22 mouse cellular contexts compared by ENCODE assay signal in genomic region chr13:116973491-116973890, GRCm38 (mm10). TPM values are rescaled to one million over a fixed set of nuclear protein-coding genes. Genes with fewer than 3 reads are reported as not detected.
DNase-seq lines count a peak whose midpoint lies in the region; ATAC-seq and TF ChIP-seq lines count a peak whose summit lies in the region.
"Had no signal": no experiment of that assay in that cellular context is flagged by ENCODE, and none has a peak within 500 bp of the region (broad histone marks: within the 10 kb centered on the region; RNA-seq: fewer than 3 reads in every experiment).

No protein-coding gene starts in this region.

- DNase-seq in forebrain, postnatal 0 days: no peak
- DNase-seq in midbrain, postnatal 0 days (ENCODE audit: low spot score): peak; percentile 57
- DNase-seq in midbrain, embryonic 11.5 days (ENCODE audit: low spot score, missing footprints): no peak
- DNase-seq in urinary bladder, adult 2 months (ENCODE audit: low spot score): no peak
- DNase-seq in T-cell, adult 2 months (ENCODE audit: low spot score): no peak
- DNase-seq: adrenal gland, postnatal 14 days; cerebellum, adult 18-20 months; cerebellum, postnatal 36 days; kidney, adult 18-20 months; layer of hippocampus, postnatal 36 days; lung, adult 2 months; thymus, postnatal 36 days had no signal

- no peaks in the 10 kb centered on the region for H3K27me3 ChIP-seq in forebrain, postnatal 0 days (ENCODE audit: insufficient read depth, low read length)
- no peaks in the 10 kb centered on the region for H3K27me3 ChIP-seq in forebrain, embryonic 13.5 days
- no peaks in the 10 kb centered on the region for H3K27me3 ChIP-seq in midbrain, postnatal 0 days (ENCODE audit: insufficient read depth, low read length)
- H3K27me3 ChIP-seq in midbrain, embryonic 11.5 days (ENCODE audit: control insufficient read depth, insufficient read depth, low read length): no peaks in the 10 kb centered on the region
- H3K27me3 ChIP-seq in hindbrain, embryonic 16.5 days (replicated peaks; ENCODE audit: control insufficient read depth, insufficient read depth, low read length): no peaks in the 10 kb centered on the region
- no peaks in the 10 kb centered on the region for H3K27me3 ChIP-seq in neural tube, embryonic 15.5 days (replicated peaks)
- H3K27me3 ChIP-seq: liver, embryonic 12.5 days; megakaryocyte, embryonic 14.5 days had no signal

- no peak overlapping the region for H3K27ac ChIP-seq in forebrain, postnatal 0 days (ENCODE audit: low read depth, low read length)
- H3K27ac ChIP-seq in forebrain, embryonic 13.5 days: no peak overlapping the region
- no peak overlapping the region for H3K27ac ChIP-seq in midbrain, postnatal 0 days (ENCODE audit: low read depth, low read length)
- no peak overlapping the region for H3K27ac ChIP-seq in midbrain, embryonic 11.5 days (ENCODE audit: low read depth, low read length)
- no peak overlapping the region; the same call in none of the 2 replicates for H3K27ac ChIP-seq in hindbrain, embryonic 16.5 days (ENCODE audit: low read depth, low read length)
- peak overlapping the region; percentile 54 for H3K27ac ChIP-seq in neural tube, embryonic 15.5 days (replicated peaks)
- H3K27ac ChIP-seq: heart, embryonic 10.5 days; kidney, postnatal 0 days; layer of hippocampus, adult 2 months; liver, embryonic 12.5 days had no signal

- no peak overlapping the region for H3K4me2 ChIP-seq in forebrain, postnatal 0 days (ENCODE audit: low read depth)
- no peak overlapping the region for H3K4me2 ChIP-seq in forebrain, embryonic 13.5 days
- H3K4me2 ChIP-seq in midbrain, postnatal 0 days (ENCODE audit: low read depth, low read length, poor library complexity, severe bottlenecking): no peak overlapping the region
- H3K4me2 ChIP-seq in midbrain, embryonic 11.5 days: no peak overlapping the region
- no peak overlapping the region for H3K4me2 ChIP-seq in hindbrain, embryonic 16.5 days (ENCODE audit: low read length)
- H3K4me2 ChIP-seq in neural tube, embryonic 15.5 days: no peak overlapping the region
- H3K4me2 ChIP-seq: liver, embryonic 12.5 days had no signal

- H3K9me3 ChIP-seq in forebrain, postnatal 0 days (ENCODE audit: low read length): no peaks in the 10 kb centered on the region
- H3K9me3 ChIP-seq in forebrain, embryonic 13.5 days (replicated peaks): no peaks in the 10 kb centered on the region
- H3K9me3 ChIP-seq in midbrain, postnatal 0 days (ENCODE audit: low read length): no peaks in the 10 kb centered on the region
- H3K9me3 ChIP-seq in midbrain, embryonic 11.5 days (ENCODE audit: control insufficient read depth, low read length): no peaks in the 10 kb centered on the region
- H3K9me3 ChIP-seq in hindbrain, embryonic 16.5 days (ENCODE audit: control insufficient read depth, low read length): no peaks in the 10 kb centered on the region
- H3K9me3 ChIP-seq in neural tube, embryonic 15.5 days (replicated peaks): no peaks in the 10 kb centered on the region
- H3K9me3 ChIP-seq: heart, embryonic 10.5 days; liver, embryonic 12.5 days; megakaryocyte, embryonic 14.5 days had no signal

- no peak overlapping the region for H3K4me3 ChIP-seq in forebrain, postnatal 0 days (ENCODE audit: low read depth, low read length)
- no peak overlapping the region for H3K4me3 ChIP-seq in forebrain, embryonic 13.5 days
- H3K4me3 ChIP-seq in midbrain, postnatal 0 days (ENCODE audit: low read depth, low read length): no peak overlapping the region
- no peak overlapping the region for H3K4me3 ChIP-seq in midbrain, embryonic 11.5 days (ENCODE audit: low read depth, low read length)
- no peak overlapping the region for H3K4me3 ChIP-seq in hindbrain, embryonic 16.5 days (ENCODE audit: low read length)
- no peak overlapping the region for H3K4me3 ChIP-seq in neural tube, embryonic 15.5 days (replicated peaks)
- H3K4me3 ChIP-seq: heart, embryonic 10.5 days; layer of hippocampus, adult 2 months; liver, embryonic 12.5 days; megakaryocyte, embryonic 14.5 days had no signal

- no peaks in the 10 kb centered on the region for H3K36me3 ChIP-seq in forebrain, postnatal 0 days (ENCODE audit: insufficient read depth)
- no peaks in the 10 kb centered on the region for H3K36me3 ChIP-seq in forebrain, embryonic 13.5 days (ENCODE audit: poor library complexity, severe bottlenecking)
- no peaks in the 10 kb centered on the region for H3K36me3 ChIP-seq in midbrain, postnatal 0 days (ENCODE audit: insufficient read depth, low read length)
- H3K36me3 ChIP-seq in midbrain, embryonic 11.5 days (ENCODE audit: control insufficient read depth, insufficient read depth, low read length): no peaks in the 10 kb centered on the region
- H3K36me3 ChIP-seq in hindbrain, embryonic 16.5 days (ENCODE audit: control insufficient read depth, insufficient read depth, low read length): no peaks in the 10 kb centered on the region
- H3K36me3 ChIP-seq in neural tube, embryonic 15.5 days: no peaks in the 10 kb centered on the region
- H3K36me3 ChIP-seq: G1E; heart, embryonic 10.5 days; liver, embryonic 12.5 days had no signal

- no peak overlapping the region for H3K9ac ChIP-seq in forebrain, postnatal 0 days
- H3K9ac ChIP-seq in forebrain, embryonic 13.5 days: no peak overlapping the region
- no peak overlapping the region for H3K9ac ChIP-seq in midbrain, postnatal 0 days (replicated peaks; ENCODE audit: low read length, poor library complexity, severe bottlenecking)
- no peak overlapping the region for H3K9ac ChIP-seq in midbrain, embryonic 11.5 days (ENCODE audit: low read length)
- H3K9ac ChIP-seq in hindbrain, embryonic 16.5 days (ENCODE audit: low read depth, low read length): no peak overlapping the region
- no peak overlapping the region for H3K9ac ChIP-seq in neural tube, embryonic 15.5 days (replicated peaks)
- H3K9ac ChIP-seq: liver, embryonic 12.5 days had no signal

- 56% methylated on average over 7 of the region's 7 CpGs for WGBS in forebrain, postnatal 0 days
- WGBS in forebrain, embryonic 13.5 days: 71% methylated on average over 7 of the region's 7 CpGs
- WGBS in midbrain, postnatal 0 days: 78% methylated on average over 7 of the region's 7 CpGs
- 82% methylated on average over 7 of the region's 7 CpGs for WGBS in midbrain, embryonic 11.5 days
- 68% methylated on average over 7 of the region's 7 CpGs for WGBS in hindbrain, embryonic 16.5 days
- 53% methylated on average over 7 of the region's 7 CpGs for WGBS in neural tube, embryonic 15.5 days

- TF ChIP-seq CTCF in forebrain, postnatal 0 days (IDR thresholded peaks at IDR 0.05; ENCODE audit: low read depth): no peak
- TF ChIP-seq CTCF in midbrain, postnatal 0 days (IDR thresholded peaks at IDR 0.05): no peak

- peak; percentile 74 for ATAC-seq in forebrain, postnatal 0 days
- ATAC-seq in forebrain, embryonic 13.5 days: no peak
- ATAC-seq in midbrain, postnatal 0 days (ENCODE audit: low FRiP score): peak; percentile 42; the same call in 1 of the 2 replicates
- ATAC-seq in midbrain, embryonic 11.5 days (ENCODE audit: low FRiP score): no peak
- peak; percentile 80 for ATAC-seq in hindbrain, embryonic 16.5 days
- peak; percentile 76 for ATAC-seq in neural tube, embryonic 15.5 days (ENCODE audit: low FRiP score)
- ATAC-seq: forebrain, embryonic 14.5 days; liver, embryonic 12.5 days had no signal

- H3K4me1 ChIP-seq in forebrain, postnatal 0 days (ENCODE audit: insufficient read depth): no peaks in the 10 kb centered on the region
- H3K4me1 ChIP-seq in forebrain, embryonic 13.5 days: peaks cover 16% of the 10 kb centered on the region
- H3K4me1 ChIP-seq in midbrain, postnatal 0 days (ENCODE audit: insufficient read depth, low read length): no peaks in the 10 kb centered on the region
- no peaks in the 10 kb centered on the region for H3K4me1 ChIP-seq in midbrain, embryonic 11.5 days (ENCODE audit: control insufficient read depth, insufficient read depth, low read length)
- peaks cover 4% of the 10 kb centered on the region; the same call in 1 of the 2 replicates for H3K4me1 ChIP-seq in hindbrain, embryonic 16.5 days (ENCODE audit: control insufficient read depth, insufficient read depth, low read depth, low read length)
- peaks cover 29% of the 10 kb centered on the region for H3K4me1 ChIP-seq in neural tube, embryonic 15.5 days
- H3K4me1 ChIP-seq: heart, embryonic 10.5 days; liver, embryonic 12.5 days; megakaryocyte, embryonic 14.5 days had no signal

RNA-seq across cellular contexts. Expression of gene Parp8, which starts 51.8 kb away (rescaled TPM):
- 37.2 and 46.1 TPM in 2 replicates for total RNA-seq in forebrain, postnatal 0 days (2014; rRNA removed)
- 13.3 and 20.8 TPM in 2 replicates for polyA plus RNA-seq in forebrain, postnatal 0 days (2015; fragmentation: Nextera tagmentation; extraction: Ambion mirVana)
- 10.8 and 14.4 TPM in 2 replicates for polyA plus RNA-seq in forebrain, embryonic 13.5 days (2015; fragmentation: Nextera tagmentation; extraction: Ambion mirVana)
- 40.0 and 53.9 TPM in 2 replicates for total RNA-seq in midbrain, postnatal 0 days (2014; rRNA removed)
- polyA plus RNA-seq in midbrain, postnatal 0 days (2015; fragmentation: Nextera tagmentation; extraction: Ambion mirVana): 22.3 and 24.5 TPM in 2 replicates
- 13.3 and 15.1 TPM in 2 replicates for polyA plus RNA-seq in midbrain, embryonic 11.5 days (2014; fragmentation: Nextera tagmentation; extraction: Ambion mirVana)
- 27.2 and 30.5 TPM in 2 replicates for polyA plus RNA-seq in hindbrain, embryonic 16.5 days (2015; fragmentation: Nextera tagmentation; extraction: Ambion mirVana)
- polyA plus RNA-seq in neural tube, embryonic 15.5 days (2015; fragmentation: Nextera tagmentation; extraction: Ambion mirVana): 30.3 and 39.9 TPM in 2 replicates
- polyA plus RNA-seq in urinary bladder, adult 2 months (2012; rRNA removed): 16.5 and 20.4 TPM in 2 replicates
- polyA plus RNA-seq: G1E had no signal

Comparison
In these comparisons a context has a peak if more than half of its experiments do, and no peak if none do; other contexts are left out.
1. ATAC-seq: peak in forebrain, postnatal 0 days (single experiment), midbrain, postnatal 0 days (single experiment), hindbrain, embryonic 16.5 days (single experiment) and neural tube, embryonic 15.5 days (single experiment); none in forebrain, embryonic 13.5 days (single experiment) and midbrain, embryonic 11.5 days (single experiment).